Mouse (Mus musculus) neutrophil, adult 5-6 weeks (primary cell): Measurements from ENCODE around the gene Mamstr. TPM values are rescaled to one million over a fixed set of nuclear protein-coding genes. Genes with fewer than 3 reads are reported as not detected.

Experiments used
- ATAC-seq: fragments of 151-379, 151-347 bp; 2 replicates; pipeline ENCODE4 v1.8.0; 2017; ENCODE audit warnings: mild to moderate bottlenecking, moderate TSS enrichment; ENCODE audit not compliant: insufficient number of reproducible peaks, poor library complexity, low FRiP score, severe bottlenecking; ENCODE audit errors: extremely low read depth
- total RNA-seq: library from RNA; stranded (forward); fragments of 200-1000 nt; gene quantifications from 2 replicates; pipeline ENCODE4 v1.2.3, GENCODE M21; 2017

Gene Mamstr
- total RNA-seq, 1 experiment from 2014 or later: 1.0 TPM

GRCm38 (mm10) chr7:45626571-45627076 lies 13.2 kb upstream of the Mamstr start:
- no peak for ATAC-seq

- no peak for ATAC-seq
Measured at GRCm38 (mm10) chr7:45627261-45627660, 12.5 kb upstream of the Mamstr start, which contains the start of gene Rasip1. TSS of gene Rasip1 (plus strand) at chr7:45627488.

- ATAC-seq: peak; percentile 81
Measured at GRCm38 (mm10) chr7:45628364-45629294, 11.1 kb upstream of the Mamstr start.

- ATAC-seq: no peak
Measured at GRCm38 (mm10) chr7:45630064-45630907, 9.5 kb upstream of the Mamstr start.

DNA sequence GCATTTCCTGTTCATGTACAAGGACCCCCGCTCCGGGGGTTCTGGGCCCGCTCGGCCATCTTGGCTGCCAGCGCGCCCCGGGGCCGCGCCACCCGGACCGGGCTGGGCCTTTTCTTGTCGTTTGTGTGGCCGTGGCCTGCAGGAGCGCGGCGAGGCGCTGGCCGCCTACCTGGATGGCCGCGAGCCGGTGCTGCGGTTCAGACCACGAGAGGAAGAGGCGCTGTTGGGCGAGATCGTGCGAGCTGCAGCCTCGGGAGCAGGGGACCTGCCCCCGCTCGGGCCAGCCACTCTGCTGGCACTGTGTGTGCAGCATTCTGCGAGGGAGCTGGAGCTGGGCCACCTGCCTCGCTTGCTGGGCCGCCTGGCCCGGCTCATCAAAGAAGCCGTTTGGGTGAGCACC lies 7.3 kb upstream of the Mamstr start:
- no peak for ATAC-seq

- peak; percentile 92 for ATAC-seq
Measured at GRCm38 (mm10) chr7:45634946-45635681, 4.7 kb upstream of the Mamstr start.

- ATAC-seq: no peak
Measured at GRCm38 (mm10) chr7:45635711-45636688, 3.8 kb upstream of the Mamstr start.

- ATAC-seq: no peak
Measured at GRCm38 (mm10) chr7:45637710-45638109, 2.1 kb upstream of the Mamstr start.

DNA sequence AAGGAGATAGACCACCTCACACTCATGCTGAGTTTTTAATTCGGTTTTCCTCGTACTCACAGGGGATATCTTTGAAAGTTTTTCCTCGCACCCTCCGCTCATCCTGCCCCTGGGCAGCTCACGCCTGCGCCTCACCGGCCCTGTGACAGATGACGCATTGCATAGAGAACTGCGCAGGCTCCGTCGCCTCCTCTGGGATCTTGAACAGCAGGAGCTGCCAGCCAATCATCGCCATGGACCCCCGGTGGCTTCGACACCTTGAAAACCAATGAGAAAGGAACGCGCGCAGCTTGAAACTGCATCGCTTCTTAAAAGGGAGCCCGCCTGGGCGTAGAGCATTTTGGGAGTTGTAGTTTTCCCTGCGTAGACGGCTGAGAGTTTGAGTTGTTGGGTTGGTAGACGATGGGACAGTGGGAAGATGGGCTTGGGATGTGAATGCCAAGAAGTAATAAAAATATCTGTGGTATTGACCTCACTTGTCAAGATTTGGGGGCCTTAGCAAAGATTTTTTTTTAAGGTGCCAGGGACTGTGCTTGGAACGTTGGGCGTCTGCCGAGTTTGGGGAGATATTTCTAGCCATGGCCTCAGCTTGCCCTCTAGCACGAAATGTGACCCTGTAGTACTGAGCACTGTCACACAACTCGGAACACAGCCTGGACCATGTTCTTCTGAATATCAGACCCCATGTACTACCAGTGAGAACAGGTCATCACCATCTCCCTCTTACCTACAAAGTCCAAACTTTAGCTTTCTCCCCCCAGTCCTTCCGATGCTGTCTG lies 965 bp upstream of the Mamstr start:
- no peak for ATAC-seq

DNA sequence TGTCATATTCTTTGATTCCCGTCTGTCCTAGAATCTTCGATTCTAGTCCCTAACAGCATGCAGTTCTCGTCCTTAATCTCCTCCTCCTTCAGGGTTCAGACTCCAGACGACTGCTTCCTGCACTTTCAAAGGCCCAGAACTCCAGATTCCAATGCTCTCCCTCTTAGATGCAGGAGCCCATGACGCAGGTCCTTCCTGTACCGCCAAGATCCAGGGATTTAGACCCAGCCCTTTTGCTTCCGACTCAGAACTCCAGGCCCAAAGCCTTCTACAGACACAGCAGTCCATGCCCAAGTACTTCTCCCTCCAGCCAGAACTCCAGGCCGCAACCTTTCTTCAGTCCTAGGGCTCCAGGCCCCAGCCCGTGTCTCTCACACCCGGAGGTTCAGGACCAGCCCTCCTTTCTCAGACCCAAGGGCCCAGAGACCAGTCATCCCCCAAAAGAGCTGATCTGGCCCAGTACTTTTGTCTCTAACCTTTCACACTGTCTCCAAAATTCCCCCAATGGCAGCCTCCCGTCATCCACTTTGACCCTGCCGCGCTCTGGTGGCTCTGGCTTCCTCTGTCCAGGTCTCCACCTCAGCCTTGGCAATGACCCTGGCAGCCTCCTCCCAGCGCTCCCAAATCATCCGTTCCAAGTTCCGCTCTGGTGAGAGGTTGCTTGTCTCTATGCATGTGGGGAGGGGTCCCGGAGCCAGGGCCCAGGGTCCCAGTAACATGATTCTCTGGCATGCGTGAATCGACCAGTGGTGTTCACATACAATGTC lies 597 bp downstream of the Mamstr start:
- no peak for ATAC-seq

GRCm38 (mm10) chr7:45641391-45642040 lies 1.7 kb downstream of the Mamstr start:
- ATAC-seq: no peak

DNA sequence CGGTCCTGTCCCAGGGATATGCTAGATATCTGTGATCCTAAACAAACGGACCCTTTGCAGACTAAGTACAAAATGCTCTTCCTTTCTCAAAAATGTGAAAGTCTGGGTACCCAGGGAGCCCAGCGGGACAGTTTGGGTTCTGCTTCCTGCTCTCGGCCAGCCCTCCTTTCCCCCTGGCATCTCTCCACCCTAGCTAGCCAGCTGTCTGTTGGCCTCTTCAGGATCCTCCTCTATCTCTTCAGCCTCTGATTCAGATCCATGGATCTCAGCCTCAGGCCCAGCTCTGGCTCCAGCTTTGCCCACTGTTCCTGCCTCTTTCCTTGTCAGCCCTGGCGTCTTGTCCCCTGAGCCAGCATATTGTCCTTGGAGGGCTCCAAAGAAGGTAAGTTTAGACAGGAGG lies 2.3 kb downstream of the Mamstr start:
- no peak for ATAC-seq

DNA sequence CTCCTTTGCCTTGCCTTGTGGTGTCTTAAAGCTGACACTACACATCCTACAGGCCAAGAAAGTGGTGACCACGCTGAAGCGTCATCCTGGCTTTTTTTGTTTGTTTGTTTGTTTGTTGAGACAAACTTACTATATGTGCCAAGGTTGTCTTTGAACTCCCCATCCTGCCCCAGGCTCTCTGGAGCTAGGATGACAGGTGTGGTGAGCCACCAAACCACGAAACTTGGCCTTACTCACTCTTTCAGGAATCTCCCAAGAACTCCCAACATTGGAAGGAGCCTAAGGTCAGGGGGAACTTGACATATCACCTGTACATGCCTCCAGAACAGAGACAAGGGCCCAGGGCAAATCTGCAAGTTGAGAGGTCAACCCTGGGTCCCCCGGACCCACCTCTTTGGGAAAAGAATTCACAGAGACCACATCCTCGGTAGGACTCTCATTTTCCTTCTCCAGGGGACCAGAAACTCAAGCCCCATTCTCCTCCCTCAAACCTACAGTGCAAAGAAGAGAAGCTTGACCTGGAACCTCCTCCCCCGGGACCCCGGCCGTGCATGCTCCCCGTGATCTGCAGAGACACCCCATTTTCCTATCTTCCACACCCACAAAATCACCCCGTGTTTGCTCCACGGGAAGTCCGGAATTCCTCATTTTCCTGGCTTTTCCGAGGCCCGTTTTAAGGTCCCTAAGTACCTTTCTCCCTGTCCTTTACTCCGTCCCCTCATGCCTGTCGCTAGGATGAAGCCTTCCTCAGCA lies 2.9 kb downstream of the Mamstr start:
- ATAC-seq: no peak

DNA sequence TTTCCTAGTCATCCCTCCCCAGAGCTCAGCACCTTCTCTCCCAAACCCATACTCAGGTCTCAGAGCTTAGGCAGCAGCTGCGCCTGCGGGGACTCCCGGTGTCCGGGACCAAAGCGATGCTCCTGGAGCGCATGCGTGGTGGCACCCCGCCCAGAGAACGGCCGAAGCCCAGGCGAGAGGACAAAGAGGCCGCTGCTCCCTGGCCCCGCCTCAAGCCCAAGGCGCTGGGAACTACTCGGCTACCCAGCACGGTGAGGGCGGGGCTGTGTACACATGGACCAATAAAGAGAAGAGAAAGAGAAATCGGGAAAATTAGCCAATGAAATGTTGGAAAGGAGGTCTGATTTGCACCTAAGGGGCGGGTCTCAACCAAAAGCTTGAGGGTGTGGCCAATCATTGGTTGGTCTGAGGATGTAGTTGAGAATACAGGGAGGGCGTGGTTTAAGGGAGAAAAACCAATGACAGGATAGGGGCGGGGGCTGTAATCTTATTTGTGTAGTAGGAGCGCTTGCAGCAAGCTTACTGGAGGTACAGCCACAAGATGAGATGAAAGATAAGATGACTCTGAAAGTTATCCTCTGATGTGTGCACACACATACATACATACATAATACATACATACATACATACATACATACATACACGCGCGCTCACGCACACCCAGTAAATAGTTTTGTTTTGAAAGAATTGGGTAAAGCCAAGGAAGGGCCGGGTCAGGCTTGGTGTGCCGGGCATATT lies 3.8 kb downstream of the Mamstr start:
- ATAC-seq: peak; percentile 51; the same call in 1 of the 2 replicates

DNA sequence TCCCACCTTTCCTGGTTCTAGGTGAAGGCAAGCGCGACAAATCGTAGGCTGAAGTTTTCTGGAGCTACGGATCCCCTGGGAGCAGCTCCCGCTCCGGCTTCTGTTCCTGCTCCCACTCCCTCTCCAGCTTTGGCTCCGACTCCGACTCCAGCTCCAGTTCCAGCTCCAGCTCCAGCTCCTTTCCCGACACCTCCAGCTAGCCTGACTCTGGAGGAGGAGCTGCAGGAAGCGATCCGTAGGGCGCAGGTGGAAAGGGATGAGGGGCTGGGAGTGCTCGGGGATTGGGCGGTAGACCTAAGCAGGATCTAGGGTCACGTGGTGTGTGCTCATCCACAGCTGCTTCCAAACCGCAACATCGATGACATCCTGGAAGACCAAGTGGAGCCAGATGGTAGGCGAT lies 4.4 kb downstream of the Mamstr start:
- no peak for ATAC-seq
